Mouse (Mus musculus) E14TG2a.4 (cell line): ENCODE measurements around the gene Tle4.

Experiments
- H3K27me3 ChIP-seq: 2 replicates; pipeline ENCODE4 v1.6.1; 2014; ENCODE audit warnings: low read length, control low read depth; ENCODE audit not compliant: insufficient read depth
- H3K36me3 ChIP-seq: 2 replicates; pipeline ENCODE4 v1.6.1; 2014; ENCODE audit warnings: low read length, control low read depth; ENCODE audit not compliant: insufficient read depth
- H3K4me1 ChIP-seq: replicated peaks from 2 replicates; pipeline ENCODE4 v1.6.1; 2014; ENCODE audit warnings: low read depth, low read length, control low read depth
- H3K4me3 ChIP-seq: replicated peaks from 2 replicates; pipeline ENCODE4 v1.5.1; 2014; ENCODE audit warnings: mild to moderate bottlenecking, low read length
- H3K9me3 ChIP-seq: 2 replicates; pipeline ENCODE4 v1.6.1; 2014; ENCODE audit warnings: low read length, control low read depth
- CTCF ChIP-seq: conservative IDR thresholded peaks from 2 replicates; pipeline ENCODE4 v1.5.1; 2014; ENCODE audit warnings: low read length
- NANOG ChIP-seq: IDR thresholded peaks from 2 replicates; pipeline ENCODE4 v1.6.1; 2014; ENCODE audit warnings: borderline replicate concordance, low read length, mixed read lengths
- POU5F1 ChIP-seq: IDR thresholded peaks from 2 replicates; pipeline ENCODE4 v1.6.1; 2014; ENCODE audit warnings: low read length, borderline replicate concordance

The Tle4 gene

DNA sequence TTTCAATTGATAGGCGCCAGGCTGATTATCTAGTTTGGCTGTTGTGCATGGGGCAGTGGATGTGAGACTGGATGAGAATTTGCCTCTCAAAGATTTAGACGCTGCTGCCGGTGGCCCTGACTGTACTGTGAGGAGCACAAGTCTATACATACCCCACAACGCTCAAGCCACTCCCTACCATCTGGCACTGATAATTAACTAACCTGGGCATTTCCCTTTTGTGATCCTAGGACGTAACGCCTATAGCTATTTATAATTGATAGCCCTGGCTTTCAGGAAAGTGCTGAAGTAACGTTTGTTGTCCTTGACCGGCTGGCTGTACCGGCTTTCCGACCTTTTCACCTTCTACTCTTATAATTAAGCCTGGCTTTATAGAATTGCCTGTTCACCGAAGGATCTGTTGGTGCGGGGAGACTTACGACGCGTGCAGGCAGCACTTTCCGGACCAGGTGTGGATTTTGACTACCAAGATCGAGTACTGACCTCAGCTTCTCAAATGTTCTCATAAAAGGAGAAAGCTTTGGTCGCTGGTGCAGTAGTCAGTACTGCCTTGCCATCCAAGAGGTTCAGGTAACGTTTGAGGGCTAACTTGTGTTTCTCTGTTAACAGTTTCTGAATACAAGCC lies 171.5 kb downstream of the Tle4 start:
- H3K4me1 ChIP-seq, result peaks cover 20% of the 10 kb centered on the region
- H3K4me3 ChIP-seq, result no peak overlapping the region
- no peaks in the 10 kb centered on the region for H3K36me3 ChIP-seq
- H3K27me3 ChIP-seq, result no peaks in the 10 kb centered on the region
- H3K9me3 ChIP-seq, result no peaks in the 10 kb centered on the region
- TF ChIP-seq POU5F1 (no peak), NANOG (no peak; the same call in 1 of the 2 replicates), CTCF (no peak)

GRCm38 (mm10) chr19:14425122-14425521 lies 172.7 kb downstream of the Tle4 start:
- peaks cover 20% of the 10 kb centered on the region for H3K4me1 ChIP-seq
- no peaks in the 10 kb centered on the region for H3K27me3 ChIP-seq
- TF ChIP-seq NANOG (no peak), CTCF (no peak), POU5F1 (no peak)
- no peak overlapping the region for H3K4me3 ChIP-seq
- no peaks in the 10 kb centered on the region for H3K9me3 ChIP-seq
- no peaks in the 10 kb centered on the region for H3K36me3 ChIP-seq

GRCm38 (mm10) chr19:14424016-14424964 lies 173.6 kb downstream of the Tle4 start:
- H3K4me1 ChIP-seq, result peaks cover 20% of the 10 kb centered on the region
- no peaks in the 10 kb centered on the region for H3K9me3 ChIP-seq
- no peaks in the 10 kb centered on the region for H3K27me3 ChIP-seq
- TF ChIP-seq CTCF (peak; percentile 31), NANOG (no peak)
- H3K36me3 ChIP-seq, result no peaks in the 10 kb centered on the region
- H3K4me3 ChIP-seq, result no peak overlapping the region

- Histone ChIP-seq H3K27me3 (no peaks in the 10 kb centered on the region), H3K4me1 (peaks cover 20% of the 10 kb centered on the region), H3K36me3 (no peaks in the 10 kb centered on the region), H3K9me3 (no peaks in the 10 kb centered on the region), H3K4me3 (no peak overlapping the region)
- TF ChIP-seq CTCF, result no peak
- no peak for TF ChIP-seq NANOG
- TF ChIP-seq POU5F1, result no peak
These were observed 176.2 kb downstream of the Tle4 start for GRCm38 (mm10) chr19:14421691-14422090.

DNA sequence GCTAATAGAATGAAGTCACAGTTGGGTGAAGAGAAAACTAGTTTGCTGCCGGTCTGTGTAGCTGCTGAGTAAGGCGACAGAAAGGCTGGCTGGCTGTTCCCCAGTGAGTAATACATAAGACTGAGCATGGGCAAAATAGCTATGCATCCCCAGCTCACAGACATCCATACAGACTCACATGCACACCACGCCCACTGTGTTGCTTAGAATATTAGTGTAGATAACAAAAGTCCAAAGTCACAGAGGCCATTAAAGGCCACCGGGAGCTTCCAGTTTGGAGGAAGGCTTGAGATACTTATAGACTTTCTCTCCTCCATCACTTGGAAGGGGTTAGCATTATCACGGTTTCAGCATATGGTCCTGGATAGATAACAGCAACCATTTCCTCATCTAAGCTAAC lies 178.0 kb downstream of the Tle4 start:
- TF ChIP-seq NANOG (no peak), CTCF (no peak), POU5F1 (no peak)
- peaks cover 25% of the 10 kb centered on the region for H3K4me1 ChIP-seq

GRCm38 (mm10) chr19:14416845-14417244 lies 181.0 kb downstream of the Tle4 start:
- TF ChIP-seq NANOG (no peak), CTCF (no peak), POU5F1 (no peak)
- peaks cover 31% of the 10 kb centered on the region for H3K4me1 ChIP-seq
- H3K27me3 ChIP-seq, result no peaks in the 10 kb centered on the region
- no peaks in the 10 kb centered on the region for H3K9me3 ChIP-seq
- H3K36me3 ChIP-seq, result no peaks in the 10 kb centered on the region
- no peak overlapping the region for H3K4me3 ChIP-seq

More for the DNA sequence above, 178.0 kb downstream of the Tle4 start:
- Histone ChIP-seq H3K36me3 (no peaks in the 10 kb centered on the region), H3K4me3 (no peak overlapping the region), H3K9me3 (no peaks in the 10 kb centered on the region), H3K27me3 (no peaks in the 10 kb centered on the region)

DNA sequence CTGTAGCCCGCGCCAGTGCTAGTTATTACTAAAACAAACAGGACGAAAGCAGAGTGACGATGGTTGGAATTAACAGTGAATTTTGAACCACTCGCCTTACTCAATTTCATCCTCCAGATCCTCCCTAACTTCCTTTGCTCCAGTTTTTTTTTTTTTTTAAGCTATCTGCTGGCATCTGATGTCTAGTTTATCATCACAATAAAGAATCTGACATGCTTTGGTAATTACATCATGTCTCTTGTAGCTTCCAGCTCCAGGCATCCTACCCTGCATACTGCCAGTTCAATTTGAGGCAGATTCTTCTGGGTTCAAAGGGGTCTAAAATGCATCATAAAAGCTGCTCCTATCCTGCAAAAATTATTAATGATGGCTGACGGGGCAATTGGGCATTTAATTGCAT lies 181.9 kb downstream of the Tle4 start:
- Histone ChIP-seq H3K9me3 (no peaks in the 10 kb centered on the region), H3K36me3 (no peaks in the 10 kb centered on the region), H3K4me3 (no peak overlapping the region), H3K27me3 (no peaks in the 10 kb centered on the region), H3K4me1 (peaks cover 31% of the 10 kb centered on the region)
- TF ChIP-seq CTCF (no peak), NANOG (no peak), POU5F1 (no peak)

GRCm38 (mm10) chr19:14414957-14415356 lies 182.9 kb downstream of the Tle4 start:
- Histone ChIP-seq H3K4me3 (no peak overlapping the region), H3K36me3 (no peaks in the 10 kb centered on the region), H3K4me1 (peaks cover 31% of the 10 kb centered on the region), H3K9me3 (no peaks in the 10 kb centered on the region), H3K27me3 (no peaks in the 10 kb centered on the region)
- TF ChIP-seq NANOG, result no peak
- no peak for TF ChIP-seq CTCF
- no peak for TF ChIP-seq POU5F1
